Mouse (Mus musculus) neural tube, embryonic 14.5 days (tissue): ENCODE data around the gene Gba. TPM values are rescaled to one million over a fixed set of nuclear protein-coding genes. Genes with fewer than 3 reads are reported as not detected.

Experiments used
- ATAC-seq: fragments of 200-750 bp; cut with Nextera tagmentation; 2 replicates; pipeline ENCODE4 v1.8.0; 2017; ENCODE audit warnings: low read depth, mild to moderate bottlenecking, moderate TSS enrichment, moderate library complexity
- H3K27ac ChIP-seq: fragments of 300-500 bp; sonication (generic); 2 replicates; pipeline ENCODE4 v1.5.1; 2014; ENCODE audit warnings: low read depth, mild to moderate bottlenecking, control low read depth, low read length, moderate library complexity, mixed read lengths
- H3K27me3 ChIP-seq: fragments of 300-500 bp; sonication (generic); 2 replicates; pipeline ENCODE4 v1.6.1; 2014; ENCODE audit warnings: low read length; ENCODE audit not compliant: control insufficient read depth, insufficient read depth
- H3K36me3 ChIP-seq: fragments of 300-500 bp; sonication (generic); 2 replicates; pipeline ENCODE4 v1.6.1; 2014; ENCODE audit warnings: low read length, mixed read lengths; ENCODE audit not compliant: control insufficient read depth, insufficient read depth
- H3K4me1 ChIP-seq: fragments of 300-500 bp; sonication (generic); 2 replicates; pipeline ENCODE4 v1.6.1; 2014; ENCODE audit warnings: low read length; ENCODE audit not compliant: control insufficient read depth, insufficient read depth
- H3K4me2 ChIP-seq: fragments of 300-500 bp; sonication (generic); 2 replicates; pipeline ENCODE4 v1.6.1; 2014; ENCODE audit warnings: mild to moderate bottlenecking, low read depth, low read length, control low read depth
- H3K4me3 ChIP-seq: fragments of 300-500 bp; sonication (generic); 2 replicates; pipeline ENCODE4 v1.5.1; 2014; ENCODE audit warnings: low read depth, low read length, control low read depth, mixed read lengths
- H3K9ac ChIP-seq: fragments of 300-500 bp; sonication (generic); replicated peaks from 2 replicates; pipeline ENCODE4 v1.6.1; 2014; ENCODE audit warnings: low read depth, mild to moderate bottlenecking, control low read depth, low read length, mixed read lengths
- H3K9me3 ChIP-seq: fragments of 300-500 bp; sonication (generic); 2 replicates; pipeline ENCODE4 v1.6.1; 2016; ENCODE audit warnings: low read length; ENCODE audit not compliant: control insufficient read depth
- WGBS: fragments of 180-500 bp; shearing (Covaris S2); extraction: QIAGEN DNeasy Blood & Tissue Kit; methylation state at CpG from one replicate; pipeline ENCODE4 v1.1.7; 2014; 5-methylcytosine and 5-hydroxymethylcytosine counted together
- polyA plus RNA-seq: library from polyadenylated mRNA; unstranded; fragments of >200 nt; fragmentation: Nextera tagmentation; extraction: Ambion mirVana; gene quantifications from 2 replicates; pipeline ENCODE4 v1.2.1, GENCODE M21; 2014

Gba gene
- polyA plus RNA-seq, 1 experiment from 2014 or later = 41.5 TPM

- Histone ChIP-seq H3K36me3 (peaks cover 12% of the 10 kb centered on the region), H3K4me2 (peak overlapping the region; percentile 71), H3K27ac (peak overlapping the region; percentile 93; the same call in 1 of the 2 replicates), H3K9me3 (no peaks in the 10 kb centered on the region), H3K27me3 (peaks cover 4% of the 10 kb centered on the region; the same call in 1 of the 2 replicates), H3K4me1 (peaks cover 19% of the 10 kb centered on the region), H3K4me3 (peak overlapping the region; percentile 91), H3K9ac (peak overlapping the region; percentile 93; the same call in 1 of the 2 replicates)
- no peak for ATAC-seq
- WGBS = 77% methylated on average over 5 of the region's 5 CpGs
Observed at GRCm38 (mm10) chr3:89163643-89164245, 39.0 kb upstream of the Gba start.

GRCm38 (mm10) chr3:89164506-89165267 is 38.0 kb upstream of the Gba start, which contains the start of gene Clk2:
Gene Clk2 (plus strand): TSS chr3:89164795.
- peak; percentile 96 for ATAC-seq
- Histone ChIP-seq H3K4me1 (peaks cover 15% of the 10 kb centered on the region), H3K27ac (peak within 1 kb of the TSS; percentile 93), H3K4me3 (peak within 1 kb of the TSS; percentile 91), H3K36me3 (peaks cover 22% of the 10 kb centered on the region), H3K9me3 (no peaks in the 10 kb centered on the region), H3K4me2 (peak within 1 kb of the TSS; percentile 71), H3K27me3 (peaks cover 4% of the 10 kb centered on the region; the same call in 1 of the 2 replicates), H3K9ac (peak within 1 kb of the TSS; percentile 93)
- 1% methylated on average over 72 of the region's 79 CpGs for WGBS

- Histone ChIP-seq H3K36me3 (peaks cover 26% of the 10 kb centered on the region), H3K4me2 (peak overlapping the region; percentile 71), H3K9me3 (no peaks in the 10 kb centered on the region), H3K4me1 (peaks cover 15% of the 10 kb centered on the region), H3K9ac (peak overlapping the region; percentile 93), H3K27ac (peak overlapping the region; percentile 93), H3K4me3 (peak overlapping the region; percentile 91), H3K27me3 (peaks cover 2% of the 10 kb centered on the region; the same call in 1 of the 2 replicates)
- 28% methylated on average over 12 of the region's 12 CpGs for WGBS
- no peak; the same call in 1 of the 2 replicates for ATAC-seq
Observed at GRCm38 (mm10) chr3:89165268-89165870, 37.4 kb upstream of the Gba start.

- Histone ChIP-seq H3K9me3 (no peaks in the 10 kb centered on the region), H3K4me2 (no peak overlapping the region), H3K27me3 (peaks cover 2% of the 10 kb centered on the region; the same call in 1 of the 2 replicates), H3K36me3 (peaks cover 32% of the 10 kb centered on the region), H3K9ac (no peak overlapping the region), H3K4me1 (peaks cover 15% of the 10 kb centered on the region), H3K27ac (no peak overlapping the region), H3K4me3 (no peak overlapping the region)
- no peak for ATAC-seq
- 98% methylated on average over 19 of the region's 19 CpGs for WGBS
Observed at GRCm38 (mm10) chr3:89166945-89167344, 35.8 kb upstream of the Gba start.

DNA sequence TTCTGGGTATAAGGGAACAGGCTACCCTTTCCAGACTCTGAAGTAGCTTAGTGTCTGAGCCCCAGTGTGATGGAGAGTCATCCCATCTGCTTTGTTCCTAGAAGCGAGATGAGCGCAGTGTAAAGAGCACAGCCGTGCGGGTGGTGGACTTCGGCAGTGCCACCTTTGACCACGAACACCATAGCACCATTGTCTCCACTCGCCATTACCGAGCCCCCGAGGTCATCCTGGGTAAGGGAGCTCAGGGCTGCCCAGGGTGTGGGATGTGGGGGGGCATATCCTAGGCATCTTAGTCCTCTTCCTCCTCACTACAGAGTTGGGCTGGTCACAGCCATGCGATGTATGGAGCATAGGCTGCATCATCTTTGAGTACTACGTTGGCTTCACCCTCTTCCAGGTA is 27.9 kb upstream of the Gba start:
- no peak overlapping the region for H3K9ac ChIP-seq

GRCm38 (mm10) chr3:89175544-89175943 is 27.2 kb upstream of the Gba start:
- no peaks in the 10 kb centered on the region for H3K27me3 ChIP-seq
- 94% methylated on average over 10 of the region's 10 CpGs for WGBS
- no peak overlapping the region for H3K27ac ChIP-seq
- no peak for ATAC-seq
- H3K4me1 ChIP-seq = peaks cover 11% of the 10 kb centered on the region
- H3K4me3 ChIP-seq = no peak overlapping the region
- no peaks in the 10 kb centered on the region for H3K9me3 ChIP-seq
- no peak overlapping the region for H3K4me2 ChIP-seq
- peaks cover 59% of the 10 kb centered on the region for H3K36me3 ChIP-seq
- no peak overlapping the region for H3K9ac ChIP-seq

More for the DNA sequence above, 27.9 kb upstream of the Gba start:
- Histone ChIP-seq H3K4me3 (no peak overlapping the region), H3K9me3 (no peaks in the 10 kb centered on the region), H3K27ac (no peak overlapping the region), H3K36me3 (peaks cover 57% of the 10 kb centered on the region), H3K27me3 (no peaks in the 10 kb centered on the region), H3K4me2 (no peak overlapping the region), H3K4me1 (peaks cover 11% of the 10 kb centered on the region)
- WGBS = 93% methylated on average over 11 of the region's 11 CpGs
- no peak for ATAC-seq

- Histone ChIP-seq H3K9me3 (no peaks in the 10 kb centered on the region), H3K4me2 (no peak overlapping the region), H3K9ac (no peak overlapping the region), H3K4me3 (no peak overlapping the region), H3K27ac (no peak overlapping the region), H3K27me3 (no peaks in the 10 kb centered on the region), H3K4me1 (peaks cover 11% of the 10 kb centered on the region), H3K36me3 (peaks cover 61% of the 10 kb centered on the region)
- WGBS = 83% methylated on average over 7 of the region's 7 CpGs
- ATAC-seq = no peak
Observed at GRCm38 (mm10) chr3:89176421-89176820, 26.3 kb upstream of the Gba start.

GRCm38 (mm10) chr3:89177242-89178106 is 25.3 kb upstream of the Gba start, which contains the start of gene Scamp3:
Gene Scamp3 (plus strand): TSS chr3:89177473.
- no peaks in the 10 kb centered on the region for H3K9me3 ChIP-seq
- peak within 1 kb of the TSS; percentile 58 for H3K4me3 ChIP-seq
- WGBS = under 1% methylated on average over 43 of the region's 43 CpGs
- H3K36me3 ChIP-seq = peaks cover 57% of the 10 kb centered on the region
- peak within 1 kb of the TSS; percentile 66 for H3K9ac ChIP-seq
- H3K4me1 ChIP-seq = peaks cover 11% of the 10 kb centered on the region
- ATAC-seq = peak; percentile 96
- no peaks in the 10 kb centered on the region for H3K27me3 ChIP-seq
- peak within 1 kb of the TSS; percentile 87 for H3K4me2 ChIP-seq
- peak within 1 kb of the TSS; percentile 36 for H3K27ac ChIP-seq
